Mouse (Mus musculus) large intestine, adult 2 months (tissue): Measurements from ENCODE around the gene Ptger2. TPM values are rescaled to one million over a fixed set of nuclear protein-coding genes. Genes with fewer than 3 reads are reported as not detected.
"Not testable (repeated sequence)": the region's sequence is repeated elsewhere in the genome, so short reads cannot be mapped to it uniquely, and the experiment has no call there.

Experiments
- DNase-seq: peaks from one replicate; pipeline ENCODE4 v3.0.0-alpha.2; 2012; ENCODE audit warnings: low read depth, low spot score
- WGBS: fragments of 180-500 bp; shearing (Covaris S2); methylation state at CpG from one replicate; pipeline ENCODE4 v1.1.7; 2018; 5-methylcytosine and 5-hydroxymethylcytosine counted together
- polyA plus RNA-seq: library from polyadenylated mRNA; depleted of rRNA; stranded (reverse); fragments of >200 nt; gene quantifications from 2 replicates; pipeline ENCODE4 v1.2.3, GENCODE M21; 2012; rRNA removed

The Ptger2 gene
- polyA plus RNA-seq = 1.9 and 3.1 TPM in 2 replicates

DNA sequence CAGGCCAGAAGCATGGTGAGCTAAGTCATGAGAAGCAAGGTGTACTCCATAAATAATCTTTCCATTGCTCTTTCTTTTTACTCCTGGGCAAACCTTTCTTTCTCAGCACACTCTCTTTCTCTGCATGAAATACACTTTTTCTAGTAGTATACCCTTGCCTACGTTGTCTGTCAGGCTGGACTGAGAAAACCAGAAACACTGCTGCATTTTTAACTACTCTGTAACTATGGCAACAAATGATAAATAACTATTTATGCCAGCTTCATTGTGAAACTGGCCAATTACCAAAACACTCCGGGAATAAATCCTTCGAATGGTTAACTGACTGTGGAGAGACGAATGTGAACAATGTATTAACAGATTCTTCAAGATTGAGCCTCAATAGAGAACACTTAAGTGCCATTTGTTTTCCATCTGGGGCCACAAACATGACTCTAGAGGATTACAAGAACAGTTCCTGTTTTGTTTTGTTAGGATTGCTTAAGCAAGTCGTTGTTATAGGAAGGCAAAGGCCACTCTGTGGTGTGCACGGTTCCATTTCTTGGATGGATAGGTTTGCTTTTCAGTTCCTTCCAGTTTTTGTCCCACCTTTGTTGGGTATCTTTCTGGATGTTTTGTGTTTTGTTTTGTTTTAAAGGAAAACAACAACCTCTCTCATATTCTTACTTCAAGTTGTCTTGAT is at the start of gene Ptger2:
Ptger2 (plus strand) TSS at position 522 of the 682 bp plus-strand sequence.
- DNase-seq = not testable (repeated sequence)
- WGBS = 57% methylated on average over 6 of the region's 6 CpGs

- DNase-seq = no peak
- whole genome bisulfite sequencing = 84% methylated on average over 1 of the region's 1 CpGs
These were observed 27.2 kb upstream of the Ptger2 start for GRCm38 (mm10) chr14:44960746-44961145.

DNA sequence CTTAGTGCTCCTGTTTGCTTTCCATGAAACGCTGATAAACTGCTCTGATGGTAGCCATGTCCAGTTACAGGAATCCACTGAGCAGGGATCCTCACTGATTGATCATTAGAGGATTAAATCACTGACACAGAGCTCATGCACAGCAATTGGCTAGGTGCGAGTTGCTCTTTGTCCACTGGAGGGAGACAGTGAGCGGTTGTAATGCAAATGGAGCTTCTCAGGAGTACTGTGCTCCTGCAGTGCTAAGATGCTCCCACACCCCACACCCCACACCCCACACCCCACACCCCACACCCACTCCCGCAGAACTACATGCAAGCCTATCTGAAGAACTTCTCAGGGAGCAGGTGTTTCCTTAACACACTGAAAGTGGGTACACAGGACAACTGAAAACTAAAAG is 10.7 kb upstream of the Ptger2 start:
- 5% methylated on average over 4 of the region's 4 CpGs for WGBS
- DNase-seq = not testable (repeated sequence)

DNA sequence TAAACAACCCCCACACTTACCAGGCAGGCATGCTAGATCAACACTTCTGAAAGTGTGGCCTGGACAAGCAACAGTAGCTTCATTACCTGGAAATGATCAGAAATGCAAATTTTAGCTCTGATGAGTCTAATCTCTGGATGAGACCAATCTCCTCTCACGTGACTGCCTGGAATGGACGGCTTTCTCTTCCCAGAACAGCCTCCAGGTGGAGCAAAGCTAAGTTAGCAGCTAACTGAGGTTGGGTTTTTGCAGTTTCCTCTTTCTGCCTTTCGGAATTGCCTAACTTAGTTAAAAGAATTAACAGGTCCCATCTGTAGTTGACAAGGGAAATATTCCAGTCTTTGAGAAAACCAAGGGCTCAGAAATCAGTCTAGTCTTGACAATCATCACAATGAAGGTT is 8.1 kb upstream of the Ptger2 start:
- WGBS = 15% methylated on average over 3 of the region's 3 CpGs
- DNase-seq = no peak

DNA sequence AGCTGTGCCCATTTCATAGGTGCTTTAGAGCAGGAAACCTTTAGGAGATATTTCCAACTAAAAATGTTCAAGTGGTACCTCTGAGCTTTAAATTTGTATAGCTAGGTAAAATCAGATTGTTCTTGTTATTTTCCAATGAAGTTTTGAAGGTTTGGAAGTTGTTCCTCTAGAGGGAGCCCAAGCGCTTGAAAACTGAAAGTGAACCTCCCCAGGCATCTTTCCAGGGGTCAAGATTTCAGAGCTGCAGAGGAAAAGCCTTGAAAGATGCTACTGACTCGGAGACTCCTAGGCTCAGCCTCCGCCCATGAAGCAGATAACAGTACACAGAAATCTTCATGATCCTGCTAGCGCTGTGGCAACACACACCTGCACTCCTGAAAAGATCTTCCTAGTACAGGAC is 6.5 kb upstream of the Ptger2 start:
- 6% methylated on average over 4 of the region's 4 CpGs for WGBS

GRCm38 (mm10) chr14:44984106-44984505 is 3.9 kb upstream of the Ptger2 start:
- WGBS = 47% methylated on average over 9 of the region's 9 CpGs
- DNase-seq = no peak

More for the DNA sequence above, 6.5 kb upstream of the Ptger2 start:
- no peak for DNase-seq

DNA sequence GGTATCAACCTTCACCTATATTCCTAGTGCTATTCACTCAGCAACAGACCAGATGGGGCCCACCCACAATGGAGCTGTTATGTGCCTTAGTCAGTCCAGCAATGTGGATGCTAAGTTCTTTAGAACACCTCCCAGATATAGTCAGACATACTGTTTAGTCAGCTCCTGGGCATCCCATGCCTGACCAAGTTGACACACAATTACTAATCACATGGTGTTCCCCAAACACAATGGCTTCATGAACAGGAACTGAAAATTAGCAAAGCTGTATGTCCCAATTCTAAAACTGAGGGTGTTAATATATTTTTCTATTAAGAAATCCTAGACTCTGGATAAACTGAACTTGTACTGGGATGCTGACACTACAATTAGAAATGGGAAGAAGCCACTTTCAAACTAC is 1.7 kb upstream of the Ptger2 start:
- DNase-seq = no peak

- WGBS = 3% methylated on average over 14 of the region's 14 CpGs
- DNase-seq = no peak
These were observed 541 bp downstream of the Ptger2 start for GRCm38 (mm10) chr14:44988456-44989016.

- no peak for DNase-seq
- 3% methylated on average over 45 of the region's 45 CpGs for WGBS
These were observed 1.2 kb downstream of the Ptger2 start for GRCm38 (mm10) chr14:44989017-44989721.

- no peak for DNase-seq
- WGBS = 41% methylated on average over 4 of the region's 4 CpGs
These were observed 1.8 kb downstream of the Ptger2 start for GRCm38 (mm10) chr14:44989751-44990150.

- no peak for DNase-seq
These were observed 6.3 kb downstream of the Ptger2 start for GRCm38 (mm10) chr14:44994337-44994736.

DNA sequence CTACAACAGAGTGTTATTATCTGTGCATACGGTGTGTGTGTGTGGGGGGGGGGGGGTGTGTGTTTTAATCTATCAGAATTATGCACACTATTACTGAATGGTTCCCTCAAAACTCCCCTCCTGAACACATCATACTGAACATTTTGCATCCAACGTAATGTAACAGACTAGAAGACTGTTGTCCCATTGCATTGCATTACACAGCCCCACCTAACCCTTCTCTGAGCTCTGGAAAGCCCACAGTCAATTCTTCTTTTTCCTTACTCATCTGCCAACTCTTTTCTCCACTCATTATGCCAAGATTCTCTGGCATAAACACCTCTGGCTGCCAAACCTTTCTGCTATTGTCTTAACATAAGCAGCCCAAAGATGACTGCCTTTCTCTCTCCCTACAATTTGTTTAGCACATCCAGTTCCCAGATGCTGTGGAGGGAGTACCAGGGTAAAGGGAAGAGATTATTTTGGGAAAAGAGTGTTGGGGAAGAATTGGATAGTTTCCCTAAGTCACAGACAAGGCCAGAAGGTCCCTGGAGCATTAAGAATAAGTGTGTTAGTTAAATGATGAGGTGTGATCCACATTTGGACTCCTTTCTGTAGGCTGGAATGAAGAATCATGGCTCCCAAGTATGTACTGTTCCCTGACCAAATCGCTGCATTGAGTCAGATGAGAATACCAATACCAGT is 12.2 kb downstream of the Ptger2 start:
- 80% methylated on average over 3 of the region's 3 CpGs for WGBS
- DNase-seq = no peak

DNA sequence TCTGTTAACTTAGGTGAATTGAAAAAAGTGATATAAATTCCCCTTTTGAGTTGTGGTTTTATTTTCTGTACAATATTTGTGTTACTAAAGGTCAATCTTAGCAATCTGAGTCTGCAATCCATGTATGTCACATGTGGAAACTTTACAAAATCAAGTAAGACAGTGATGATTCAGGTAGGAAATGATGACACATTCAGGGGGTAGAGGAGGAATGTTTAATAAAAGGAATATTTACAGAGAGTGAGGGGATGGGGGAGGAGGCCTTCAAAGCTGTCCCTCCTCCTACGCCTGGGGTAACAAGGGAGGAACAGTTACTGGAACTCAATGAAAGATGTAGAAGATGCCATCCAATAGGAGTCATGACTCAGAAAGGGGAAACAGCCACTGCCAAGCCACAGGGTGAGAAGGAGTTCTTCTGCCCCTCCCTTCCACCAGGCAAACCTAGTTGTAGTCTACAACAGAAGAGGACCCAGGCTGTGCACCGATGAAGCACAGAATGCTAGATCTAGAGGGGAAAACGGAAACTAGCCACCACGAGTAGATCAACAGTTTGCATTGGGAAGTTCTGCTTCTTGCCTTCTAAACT is 17.8 kb downstream of the Ptger2 start:
- WGBS = 68% methylated on average over 4 of the region's 4 CpGs

GRCm38 (mm10) chr14:45009242-45009641 is 21.2 kb downstream of the Ptger2 start:
- WGBS = 95% methylated on average over 1 of the region's 1 CpGs
- DNase-seq = no peak

More for the DNA sequence above, 17.8 kb downstream of the Ptger2 start:
- DNase-seq = no peak

DNA sequence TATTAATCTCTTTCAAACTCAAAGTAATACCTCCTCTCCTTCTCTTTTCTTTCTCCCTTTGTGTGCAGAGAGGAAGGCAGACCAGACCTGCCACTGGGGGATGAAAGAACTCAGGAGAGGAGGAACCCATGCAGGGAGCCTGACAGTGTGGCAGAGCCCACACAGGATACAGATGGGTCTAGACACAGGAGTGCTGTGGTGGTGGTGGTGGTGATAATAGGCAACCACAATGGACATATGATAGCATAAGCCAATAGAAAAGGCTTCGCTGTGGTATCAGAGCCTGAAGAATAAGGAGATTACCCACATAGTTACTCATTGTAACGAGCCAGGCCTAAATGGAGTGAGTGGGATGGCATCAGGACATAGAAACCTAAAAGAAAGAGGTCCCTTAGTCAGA is 23.3 kb downstream of the Ptger2 start:
- 78% methylated on average over 2 of the region's 2 CpGs for WGBS
- DNase-seq = no peak

DNA sequence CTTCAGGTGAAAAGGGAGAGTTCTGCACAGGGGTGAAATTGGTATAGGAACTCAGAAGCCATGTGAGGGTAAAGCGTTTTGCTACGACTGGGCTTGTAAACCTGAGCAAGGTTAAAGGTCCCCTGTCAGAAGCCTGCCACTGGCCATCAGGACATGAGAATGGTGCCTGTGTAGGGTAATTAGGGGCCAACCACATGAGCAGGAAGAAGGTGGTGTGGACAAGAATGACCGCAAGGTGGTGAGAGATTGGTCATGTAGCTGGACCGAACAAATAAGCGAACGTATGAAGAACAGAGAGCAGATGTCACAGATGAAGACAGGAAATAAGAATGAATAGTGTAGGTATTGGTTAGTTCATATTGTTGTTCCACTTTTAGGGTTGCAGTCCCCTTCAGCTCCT is 23.7 kb downstream of the Ptger2 start:
- 77% methylated on average over 6 of the region's 6 CpGs for WGBS
- no peak for DNase-seq

DNA sequence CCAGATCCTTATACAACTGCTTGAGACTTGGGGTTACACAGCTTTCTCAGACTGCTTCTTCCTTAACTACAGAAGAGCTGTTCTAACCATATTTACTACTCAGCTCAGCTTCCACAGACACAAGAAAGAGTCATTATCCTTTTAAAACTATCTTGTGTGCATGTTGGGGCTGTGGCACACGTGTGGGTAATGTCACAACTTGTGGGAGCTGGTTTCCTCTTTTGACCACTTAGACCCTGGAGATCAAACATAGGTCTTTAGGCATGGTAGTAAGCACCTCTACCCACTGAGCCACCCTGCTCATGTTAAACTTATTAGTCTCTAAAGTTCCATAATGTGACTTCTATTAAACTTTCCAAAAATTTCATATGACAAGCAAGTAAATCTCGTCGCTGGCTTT is 33.6 kb downstream of the Ptger2 start:
- 88% methylated on average over 3 of the region's 3 CpGs for WGBS
- DNase-seq = no peak

GRCm38 (mm10) chr14:45034293-45034692 is 46.3 kb downstream of the Ptger2 start:
- DNase-seq = no peak
- 81% methylated on average over 3 of the region's 3 CpGs for WGBS

- WGBS = 95% methylated on average over 1 of the region's 1 CpGs
- no peak for DNase-seq
These were observed 48.6 kb downstream of the Ptger2 start for GRCm38 (mm10) chr14:45036579-45036978.

DNA sequence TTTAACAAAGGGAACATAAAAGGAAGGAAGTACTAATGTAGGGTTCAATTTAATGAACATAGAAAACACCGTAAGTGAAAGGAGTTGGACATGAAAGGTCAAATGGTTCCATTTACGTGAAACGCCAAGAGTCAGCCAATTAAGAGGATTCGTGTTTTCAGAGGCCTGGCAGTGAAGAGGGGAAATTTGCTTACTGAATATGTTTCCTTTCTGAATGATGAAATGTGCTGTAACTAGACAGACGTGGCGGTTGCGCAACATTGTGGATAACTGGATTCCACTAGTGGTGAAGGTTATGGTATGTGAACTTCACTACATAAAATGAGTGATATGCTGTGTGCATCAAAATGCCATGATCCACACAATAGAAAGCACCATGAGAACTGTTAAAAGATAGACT is 50.1 kb downstream of the Ptger2 start:
- 74% methylated on average over 7 of the region's 7 CpGs for whole genome bisulfite sequencing
- DNase-seq = no peak
